Mouse (Mus musculus) CH12.LX (cell line): ENCODE measurements at regions not wholly inside any gene's neighbourhood (a gene's known extent, or its start where the extent isn't known, plus 50 kb on each side); places are given as distances from the start of the nearest gene placed in this dataset.

ENCODE experiments used
- CHD1 ChIP-seq: IDR thresholded peaks from 2 replicates; pipeline ENCODE4 v1.6.1; 2012; ENCODE audit warnings: low read depth, low read length, improper control_type of control experiment, inconsistent platforms
- CHD2 ChIP-seq: IDR thresholded peaks from 2 replicates; pipeline ENCODE4 v1.6.1; 2011; ENCODE audit warnings: low read length, improper control_type of control experiment
- CTCF ChIP-seq, 2 experiments: IDR thresholded peaks in 1 of 2; conservative IDR thresholded peaks in 1 of 2; 2 replicates each; pipeline ENCODE4 v1.5.1; 2011 to 2012; ENCODE audit warnings: low read depth in 2 of 2, low read length in 2 of 2, improper control_type of control experiment in 1 of 2, inconsistent platforms in 1 of 2, mild to moderate bottlenecking in 1 of 2, moderate library complexity in 1 of 2
- E2F4 ChIP-seq: IDR thresholded peaks from 2 replicates; pipeline ENCODE4 v1.6.1; 2011; ENCODE audit warnings: low read depth, low read length, improper control_type of control experiment; ENCODE audit not compliant: insufficient replicate concordance
- EP300 ChIP-seq: IDR thresholded peaks from 2 replicates; pipeline ENCODE4 v1.6.1; 2011; ENCODE audit warnings: low read length, improper control_type of control experiment
- HCFC1 ChIP-seq: IDR thresholded peaks from 2 replicates; pipeline ENCODE4 v1.6.1; 2012; ENCODE audit warnings: low read depth, mild to moderate bottlenecking, inconsistent platforms, low read length, improper control_type of control experiment
- KAT2A ChIP-seq: IDR thresholded peaks from 2 replicates; pipeline ENCODE4 v1.6.1; 2012; ENCODE audit warnings: low read length, improper control_type of control experiment, inconsistent platforms; ENCODE audit not compliant: insufficient replicate concordance
- POLR2A ChIP-seq: IDR thresholded peaks from 2 replicates; pipeline ENCODE4 v1.6.1; 2011; ENCODE audit warnings: low read depth, mild to moderate bottlenecking, improper control_type of control experiment, low read length
- TBP ChIP-seq: conservative IDR thresholded peaks from 2 replicates; pipeline ENCODE4 v1.6.1; 2011; ENCODE audit warnings: low read depth, low read length, improper control_type of control experiment
- TCF12 ChIP-seq: IDR thresholded peaks from 2 replicates; pipeline ENCODE4 v1.6.1; 2014; ENCODE audit warnings: low read depth, mild to moderate bottlenecking, inconsistent platforms, low read length, improper control_type of control experiment
- ZC3H11A ChIP-seq: IDR thresholded peaks from 2 replicates; pipeline ENCODE4 v1.6.1; 2012; ENCODE audit warnings: low read depth, mild to moderate bottlenecking, inconsistent platforms, low read length, improper control_type of control experiment
- ZKSCAN1 ChIP-seq: IDR thresholded peaks from 2 replicates; pipeline ENCODE4 v1.6.1; 2012; ENCODE audit warnings: low read depth, inconsistent platforms, low read length, improper control_type of control experiment, borderline replicate concordance
- ZNF384 ChIP-seq: IDR thresholded peaks from 2 replicates; pipeline ENCODE4 v1.6.1; 2012; ENCODE audit warnings: low read depth, low read length, improper control_type of control experiment, inconsistent platforms

DNA sequence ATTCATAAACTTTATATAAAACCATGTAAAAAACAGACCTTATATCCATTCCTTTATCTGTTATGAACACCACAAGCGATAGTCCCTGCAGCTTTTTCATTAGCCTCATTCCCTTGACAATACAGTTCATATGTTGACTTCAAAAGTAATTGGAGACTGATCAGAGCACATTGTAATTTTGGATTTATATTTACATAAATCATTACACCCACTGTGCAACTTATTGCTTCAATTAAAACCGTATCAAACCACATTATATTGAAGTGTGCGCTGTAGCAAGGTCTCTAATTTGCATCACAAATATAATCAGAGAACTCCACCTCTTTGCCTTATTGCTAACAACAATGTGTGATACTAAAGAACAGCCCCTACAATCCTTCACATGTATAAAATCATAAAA, 336.2 kb upstream of the Htr2a start:
- no peak for TF ChIP-seq CTCF (conservative IDR thresholded peaks at IDR 0.05 in 1 of 2, IDR thresholded peaks at IDR 0.05 in 1 of 2; ENCODE audit: low read depth in 2 of 2, low read length in 2 of 2)
- TF ChIP-seq ZC3H11A = no peak
- no peak for TF ChIP-seq HCFC1
- no peak for TF ChIP-seq ZNF384
- TF ChIP-seq POLR2A = no peak
- TF ChIP-seq E2F4 = no peak
- TF ChIP-seq KAT2A = no peak
- no peak for TF ChIP-seq CHD2
- no peak for TF ChIP-seq TCF12
- no peak for TF ChIP-seq ZKSCAN1
- no peak for TF ChIP-seq CHD1
- no peak for TF ChIP-seq EP300
- TF ChIP-seq TBP = no peak
